In genomic region chr8:119440250-119440951, GRCm38 (mm10) we compare ENCODE assay signal across 8 mouse cellular contexts. TPM values are rescaled to one million over a fixed set of nuclear protein-coding genes. Genes with fewer than 3 reads are reported as not detected.
DNase-seq lines count a peak whose midpoint lies in the region; ATAC-seq lines count a peak whose summit lies in the region.

No protein-coding gene starts in this region.

- 14% methylated on average over 16 of the region's 16 CpGs for WGBS in limb, embryonic 11.5 days
- 14% methylated on average over 16 of the region's 16 CpGs for WGBS in midbrain, embryonic 12.5 days
- 16% methylated on average over 16 of the region's 16 CpGs for WGBS in stomach, embryonic 14.5 days

- H3K9ac ChIP-seq in limb, embryonic 11.5 days (ENCODE audit: low read length) = no peak overlapping the region
- H3K9ac ChIP-seq in midbrain, embryonic 12.5 days (replicated peaks) = no peak overlapping the region; the same call in 1 of the 2 replicates
- H3K9ac ChIP-seq in stomach, embryonic 14.5 days (replicated peaks; ENCODE audit: low read depth, low read length) = no peak overlapping the region

- H3K27me3 ChIP-seq in limb, embryonic 11.5 days (ENCODE audit: control insufficient read depth, insufficient read depth, low read length) = no peaks in the 10 kb centered on the region
- H3K27me3 ChIP-seq in midbrain, embryonic 12.5 days = peaks cover 26% of the 10 kb centered on the region
- no peaks in the 10 kb centered on the region for H3K27me3 ChIP-seq in stomach, embryonic 14.5 days (ENCODE audit: control insufficient read depth, insufficient read depth, low read length)

- no peak overlapping the region for H3K4me3 ChIP-seq in limb, embryonic 11.5 days (ENCODE audit: low read depth, low read length)
- H3K4me3 ChIP-seq in midbrain, embryonic 12.5 days = no peak overlapping the region
- H3K4me3 ChIP-seq in stomach, embryonic 14.5 days (ENCODE audit: low read depth, low read length) = no peak overlapping the region

- H3K4me1 ChIP-seq in limb, embryonic 11.5 days (ENCODE audit: control insufficient read depth, insufficient read depth, low read length) = peaks cover 13% of the 10 kb centered on the region; the same call in 1 of the 2 replicates
- peaks cover 13% of the 10 kb centered on the region; the same call in 1 of the 2 replicates for H3K4me1 ChIP-seq in midbrain, embryonic 12.5 days
- peaks cover 22% of the 10 kb centered on the region for H3K4me1 ChIP-seq in stomach, embryonic 14.5 days (ENCODE audit: control insufficient read depth, insufficient read depth, low read length)

- peak overlapping the region; percentile 31 for H3K4me2 ChIP-seq in limb, embryonic 11.5 days (ENCODE audit: low read depth, severe bottlenecking)
- peak overlapping the region; percentile 37 for H3K4me2 ChIP-seq in midbrain, embryonic 12.5 days (replicated peaks)
- H3K4me2 ChIP-seq in stomach, embryonic 14.5 days (replicated peaks; ENCODE audit: low read depth, low read length) = peak overlapping the region; percentile 4; the same call in 1 of the 2 replicates

- no peaks in the 10 kb centered on the region for H3K9me3 ChIP-seq in limb, embryonic 11.5 days (ENCODE audit: control insufficient read depth, low read length)
- H3K9me3 ChIP-seq in midbrain, embryonic 12.5 days = no peaks in the 10 kb centered on the region
- no peaks in the 10 kb centered on the region for H3K9me3 ChIP-seq in stomach, embryonic 14.5 days (ENCODE audit: control insufficient read depth, low read depth, low read length)

- DNase-seq in urinary bladder, adult 18-20 months (ENCODE audit: low spot score in 2 of 2) = peak; percentile 72 to 80
- no peak for DNase-seq in urinary bladder, postnatal 10 days (ENCODE audit: low spot score)
- peak; percentile 51 to 60 for DNase-seq in cerebellum, postnatal 36 days
- DNase-seq in gastrocnemius, postnatal 10 days = peak; percentile 69
- DNase-seq in hindlimb bud, embryonic 11.5 days (ENCODE audit: extremely low spot score, low read depth, low spot score) = peak; percentile 79
- DNase-seq in limb, embryonic 11.5 days (ENCODE audit: low spot score) = peak; percentile 87

- H3K27ac ChIP-seq in limb, embryonic 11.5 days (replicated peaks; ENCODE audit: low read depth, low read length) = no peak overlapping the region
- no peak overlapping the region for H3K27ac ChIP-seq in midbrain, embryonic 12.5 days (replicated peaks)
- H3K27ac ChIP-seq in stomach, embryonic 14.5 days (ENCODE audit: low read length) = peak overlapping the region; percentile 0; the same call in 1 of the 2 replicates

- no peaks in the 10 kb centered on the region for H3K36me3 ChIP-seq in limb, embryonic 11.5 days (ENCODE audit: control insufficient read depth, insufficient read depth, low read length)
- no peaks in the 10 kb centered on the region for H3K36me3 ChIP-seq in midbrain, embryonic 12.5 days
- no peaks in the 10 kb centered on the region for H3K36me3 ChIP-seq in stomach, embryonic 14.5 days (ENCODE audit: control insufficient read depth, insufficient read depth, low read length)

- peak; percentile 58; the same call in 1 of the 2 replicates for ATAC-seq in limb, embryonic 11.5 days (ENCODE audit: insufficient number of reproducible peaks, low FRiP score, low TSS enrichment, low read depth)
- peak; percentile 62; the same call in 1 of the 2 replicates for ATAC-seq in midbrain, embryonic 12.5 days (ENCODE audit: low FRiP score, low read depth)
- peak; percentile 43 for ATAC-seq in stomach, embryonic 14.5 days (ENCODE audit: insufficient number of reproducible peaks, insufficient read depth, low FRiP score, low read depth)

RNA-seq across cellular contexts. Expression of gene Necab2, which starts 6.1 kb away (rescaled TPM):
- under 1 TPM; 0.38 to 0.73 TPM for total RNA-seq in gastrocnemius, postnatal 10 days (2021)
- 2.8 and 3.2 TPM in 2 replicates for polyA plus RNA-seq in limb, embryonic 11.5 days (2014; fragmentation: Nextera tagmentation; extraction: Ambion mirVana)
- polyA plus RNA-seq in midbrain, embryonic 12.5 days (2016; fragmentation: Nextera tagmentation; extraction: Ambion mirVana) = 26.0 and 35.0 TPM in 2 replicates
- 1.5 and 2.2 TPM in 2 replicates for polyA plus RNA-seq in stomach, embryonic 14.5 days (2014; fragmentation: Nextera tagmentation; extraction: Ambion mirVana)

RNA-seq across cellular contexts. Expression of gene Osgin1, which starts 6.5 kb away (rescaled TPM):
- 1 to 10 TPM; 2.5 to 5.0 TPM for total RNA-seq in gastrocnemius, postnatal 10 days (2021)
- 0.20 and 0.37 TPM in 2 replicates for polyA plus RNA-seq in limb, embryonic 11.5 days (2014; fragmentation: Nextera tagmentation; extraction: Ambion mirVana)
- polyA plus RNA-seq in midbrain, embryonic 12.5 days (2016; fragmentation: Nextera tagmentation; extraction: Ambion mirVana) = 0.14 and 0.22 TPM in 2 replicates
- polyA plus RNA-seq in stomach, embryonic 14.5 days (2014; fragmentation: Nextera tagmentation; extraction: Ambion mirVana) = 2.3 and 3.7 TPM in 2 replicates

RNA-seq across cellular contexts. Expression of gene Mlycd, which starts 45.7 kb away (rescaled TPM):
- 10 to 100 TPM; 66.8 to 67.5 TPM for total RNA-seq in gastrocnemius, postnatal 10 days (2021)
- 6.9 and 8.3 TPM in 2 replicates for polyA plus RNA-seq in limb, embryonic 11.5 days (2014; fragmentation: Nextera tagmentation; extraction: Ambion mirVana)
- 14.4 and 14.6 TPM in 2 replicates for polyA plus RNA-seq in midbrain, embryonic 12.5 days (2016; fragmentation: Nextera tagmentation; extraction: Ambion mirVana)
- polyA plus RNA-seq in stomach, embryonic 14.5 days (2014; fragmentation: Nextera tagmentation; extraction: Ambion mirVana) = 16.7 and 18.7 TPM in 2 replicates
